Mouse (Mus musculus) liver, embryonic 13.5 days (tissue): ENCODE data around the gene Fer1l5. TPM values are rescaled to one million over a fixed set of nuclear protein-coding genes. Genes with fewer than 3 reads are reported as not detected.

Experiments used
- ATAC-seq: fragments of 200-750 bp; cut with Nextera tagmentation; 2 replicates; pipeline ENCODE4 v1.8.0; 2017; ENCODE audit warnings: low read depth, mild to moderate bottlenecking, moderate number of reproducible peaks, moderate library complexity
- DNase-seq: peaks from one replicate; pipeline ENCODE4 v3.0.0; 2022
- H3K27ac ChIP-seq: fragments of 300-500 bp; sonication (generic); 2 replicates; pipeline ENCODE4 v1.5.1; 2015; ENCODE audit warnings: moderate library complexity, mild to moderate bottlenecking, inconsistent platforms
- H3K27me3 ChIP-seq: fragments of 300-500 bp; sonication (generic); 2 replicates; pipeline ENCODE4 v1.6.1; 2015; ENCODE audit warnings: mild to moderate bottlenecking, inconsistent platforms
- H3K36me3 ChIP-seq: fragments of 300-500 bp; sonication (generic); 2 replicates; pipeline ENCODE4 v1.6.1; 2015; ENCODE audit warnings: mild to moderate bottlenecking, inconsistent platforms
- H3K4me1 ChIP-seq: fragments of 300-500 bp; sonication (generic); replicated peaks from 2 replicates; pipeline ENCODE4 v1.6.1; 2015; ENCODE audit warnings: inconsistent platforms
- H3K4me2 ChIP-seq: fragments of 300-500 bp; sonication (generic); 2 replicates; pipeline ENCODE4 v1.6.1; 2015; ENCODE audit warnings: inconsistent platforms, mild to moderate bottlenecking, moderate library complexity
- H3K4me3 ChIP-seq: fragments of 300-500 bp; sonication (generic); replicated peaks from 2 replicates; pipeline ENCODE4 v1.5.1; 2015; ENCODE audit warnings: mild to moderate bottlenecking, inconsistent platforms
- H3K9ac ChIP-seq: fragments of 300-500 bp; sonication (generic); 2 replicates; pipeline ENCODE4 v1.6.1; 2015; ENCODE audit warnings: mild to moderate bottlenecking, inconsistent platforms
- H3K9me3 ChIP-seq: fragments of 300-500 bp; sonication (generic); replicated peaks from 2 replicates; pipeline ENCODE4 v1.6.1; 2016; ENCODE audit warnings: inconsistent platforms
- WGBS: fragments of 180-500 bp; shearing (Covaris S2); methylation state at CpG from one replicate; pipeline ENCODE4 v1.1.7; 2015; ENCODE audit not compliant: insufficient replicate concordance; 5-methylcytosine and 5-hydroxymethylcytosine counted together
- microRNA-seq: library from miRNA; unstranded; fragments of <30 nt; microRNA quantifications from one replicate; pipeline ENCODE4, GENCODE M21; 2016
- polyA plus RNA-seq: library from polyadenylated mRNA; unstranded; fragments of >200 nt; fragmentation: Nextera tagmentation; extraction: Ambion mirVana; gene quantifications from 2 replicates; pipeline ENCODE4 v1.2.1, GENCODE M21; 2015

Gene Fer1l5
- polyA plus RNA-seq, 1 experiment from 2014 or later: 0.23 TPM

DNA sequence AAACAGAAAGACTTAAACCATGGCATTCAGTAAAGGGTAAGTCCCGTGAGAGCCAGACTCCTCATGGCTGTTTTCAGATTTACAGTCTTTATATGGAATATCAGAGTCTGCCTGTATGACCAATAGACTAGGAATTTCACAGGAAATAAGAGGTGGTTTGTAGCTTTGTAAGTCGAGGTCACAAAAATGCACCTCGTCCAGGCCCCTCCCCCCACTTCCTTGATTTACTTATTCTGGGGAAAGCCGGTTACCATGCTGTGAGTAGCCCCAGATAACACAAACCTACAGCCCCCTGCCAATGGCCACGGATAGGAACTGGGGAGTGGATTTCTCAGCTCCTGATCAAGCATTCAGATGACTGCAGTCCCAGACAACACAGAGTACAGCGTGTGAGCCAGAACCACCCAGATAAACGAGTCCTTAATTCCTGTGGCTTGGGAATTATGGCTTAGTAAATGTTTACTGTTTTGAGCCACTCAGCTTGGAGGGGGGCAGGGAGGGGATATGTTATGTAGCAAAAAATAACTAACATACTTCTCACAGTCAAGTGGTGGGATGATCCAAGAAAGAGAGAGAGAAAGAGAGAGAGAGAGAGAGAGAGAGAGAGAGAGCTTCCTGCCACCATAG, 85.4 kb downstream of the Fer1l5 start:
- 9% methylated on average over 7 of the region's 7 CpGs for WGBS
- no peaks in the 10 kb centered on the region for H3K9me3 ChIP-seq
- H3K4me3 ChIP-seq: no peak overlapping the region
- H3K36me3 ChIP-seq: no peaks in the 10 kb centered on the region
- H3K27me3 ChIP-seq: no peaks in the 10 kb centered on the region
- peaks cover 6% of the 10 kb centered on the region for H3K4me1 ChIP-seq
- ATAC-seq (no peak), DNase-seq (no peak)
- no peak overlapping the region for H3K4me2 ChIP-seq
- no peak overlapping the region for H3K27ac ChIP-seq
- H3K9ac ChIP-seq: no peak overlapping the region

GRCm38 (mm10) chr1:36458169-36458568, 86.1 kb downstream of the Fer1l5 start:
- no peak overlapping the region for H3K4me3 ChIP-seq
- peaks cover 6% of the 10 kb centered on the region for H3K4me1 ChIP-seq
- no peak overlapping the region for H3K9ac ChIP-seq
- WGBS: 32% methylated on average over 5 of the region's 5 CpGs
- no peaks in the 10 kb centered on the region for H3K27me3 ChIP-seq
- no peaks in the 10 kb centered on the region for H3K9me3 ChIP-seq
- no peak for ATAC-seq
- no peaks in the 10 kb centered on the region for H3K36me3 ChIP-seq
- DNase-seq: no peak
- no peak overlapping the region for H3K4me2 ChIP-seq
- no peak overlapping the region for H3K27ac ChIP-seq

DNA sequence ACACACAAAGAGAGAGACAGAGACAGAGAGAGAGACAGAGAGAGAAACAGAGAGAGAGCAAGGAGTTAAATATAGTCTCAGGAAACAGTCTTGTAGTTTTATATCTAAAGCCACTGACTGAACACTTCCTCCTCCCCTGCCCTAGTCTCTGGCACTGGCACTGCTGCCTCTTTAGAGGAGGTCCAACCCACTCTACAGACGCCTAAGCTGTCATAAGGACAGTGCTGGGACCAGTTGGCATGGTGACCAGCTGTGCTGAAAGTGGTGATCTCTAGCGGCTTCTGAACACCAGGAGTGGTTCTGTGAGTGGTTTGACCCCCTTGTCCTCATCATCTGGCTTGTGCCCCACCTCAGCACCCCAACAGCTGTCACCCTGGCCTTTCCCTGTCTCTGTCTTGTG, 89.7 kb downstream of the Fer1l5 start:
- ATAC-seq: no peak
- H3K9me3 ChIP-seq: no peaks in the 10 kb centered on the region
- H3K4me2 ChIP-seq: no peak overlapping the region
- no peak overlapping the region for H3K9ac ChIP-seq
- WGBS: 15% methylated on average over 2 of the region's 2 CpGs
- no peaks in the 10 kb centered on the region for H3K36me3 ChIP-seq
- DNase-seq: no peak
- no peak overlapping the region for H3K4me3 ChIP-seq
- peaks cover 7% of the 10 kb centered on the region for H3K4me1 ChIP-seq
- no peaks in the 10 kb centered on the region for H3K27me3 ChIP-seq
- H3K27ac ChIP-seq: no peak overlapping the region

- Histone ChIP-seq H3K27ac (no peak overlapping the region), H3K9me3 (no peaks in the 10 kb centered on the region), H3K27me3 (no peaks in the 10 kb centered on the region), H3K4me3 (no peak overlapping the region), H3K9ac (no peak overlapping the region), H3K36me3 (no peaks in the 10 kb centered on the region), H3K4me1 (peaks cover 19% of the 10 kb centered on the region), H3K4me2 (no peak overlapping the region)
- DNase-seq: no peak
- 56% methylated on average over 4 of the region's 4 CpGs for WGBS
- ATAC-seq: no peak
Observed at GRCm38 (mm10) chr1:36465641-36466160, 93.6 kb downstream of the Fer1l5 start.

- no peak for DNase-seq
Observed at GRCm38 (mm10) chr1:36467446-36467845, 95.4 kb downstream of the Fer1l5 start.

GRCm38 (mm10) chr1:36469811-36470444, 97.8 kb downstream of the Fer1l5 start:
- Histone ChIP-seq H3K9me3 (no peaks in the 10 kb centered on the region), H3K27me3 (peaks cover 20% of the 10 kb centered on the region), H3K27ac (no peak overlapping the region), H3K9ac (no peak overlapping the region), H3K4me1 (peaks cover 55% of the 10 kb centered on the region), H3K4me2 (no peak overlapping the region), H3K4me3 (no peak overlapping the region), H3K36me3 (no peaks in the 10 kb centered on the region)
- WGBS: 62% methylated on average over 2 of the region's 2 CpGs
- DNase-seq: no peak
- ATAC-seq: no peak

More at GRCm38 (mm10) chr1:36467446-36467845, 95.4 kb downstream of the Fer1l5 start:
- no peaks in the 10 kb centered on the region for H3K36me3 ChIP-seq
- no peak overlapping the region for H3K4me3 ChIP-seq
- no peak overlapping the region for H3K4me2 ChIP-seq
- 58% methylated on average over 5 of the region's 5 CpGs for WGBS
- H3K9ac ChIP-seq: no peak overlapping the region
- H3K9me3 ChIP-seq: no peaks in the 10 kb centered on the region
- peaks cover 7% of the 10 kb centered on the region for H3K27me3 ChIP-seq
- no peak overlapping the region for H3K27ac ChIP-seq
- H3K4me1 ChIP-seq: peaks cover 32% of the 10 kb centered on the region
- ATAC-seq: no peak

- under 1% methylated on average over 84 of the region's 98 CpGs for WGBS
- H3K36me3 ChIP-seq: no peaks in the 10 kb centered on the region
- DNase-seq: peak; percentile 79
- peaks cover 71% of the 10 kb centered on the region for H3K4me1 ChIP-seq
- peak within 1 kb of the TSS; percentile 83 for H3K9ac ChIP-seq
- H3K27me3 ChIP-seq: peaks cover 20% of the 10 kb centered on the region
- ATAC-seq: peak; percentile 92
- peak within 1 kb of the TSS; percentile 67 for H3K4me3 ChIP-seq
- H3K9me3 ChIP-seq: no peaks in the 10 kb centered on the region
- peak within 1 kb of the TSS; percentile 95 for H3K4me2 ChIP-seq
- peak within 1 kb of the TSS; percentile 75 for H3K27ac ChIP-seq
Observed at GRCm38 (mm10) chr1:36471181-36472105, 99.4 kb downstream of the Fer1l5 start, which contains the start of gene Cnnm4. Gene Cnnm4, plus strand, starts transcription at chr1:36471620.

Small RNA genes lying within 50 kb of the gene (microRNA-seq; reads per million reads assigned to microRNA genes)
- gene Mir6898: not detected

Other genes with a start within 250 kb of the Fer1l5 start
- gene Uggt1, start 127.6 kb upstream of the Fer1l5 start, polyA plus RNA-seq: 18.4 and 22.2 TPM in 2 replicates
- 2.4 and 2.8 TPM in 2 replicates for gene Neurl3, start 97.6 kb upstream of the Fer1l5 start, polyA plus RNA-seq
- 2.1 and 2.2 TPM in 2 replicates for gene Arid5a, start 64.6 kb upstream of the Fer1l5 start, polyA plus RNA-seq
- 10.9 and 12.2 TPM in 2 replicates for gene Kansl3, start 3.1 kb upstream of the Fer1l5 start, polyA plus RNA-seq
- 13.2 and 16.3 TPM in 2 replicates for gene Lman2l, start 73.0 kb downstream of the Fer1l5 start, polyA plus RNA-seq
- gene Cnnm4, start 99.3 kb downstream of the Fer1l5 start, polyA plus RNA-seq: 3.2 and 3.5 TPM in 2 replicates
- 0.97 and 0.98 TPM in 2 replicates for gene Cnnm3, start 139.6 kb downstream of the Fer1l5 start, polyA plus RNA-seq
- gene Ankrd23, start 164.6 kb downstream of the Fer1l5 start, polyA plus RNA-seq: 2.4 and 2.5 TPM in 2 replicates
- 0.14 TPM in 1 of 2 replicates, not detected in the other for gene Gm42417, start 167.1 kb downstream of the Fer1l5 start, polyA plus RNA-seq
- gene Ankrd39, start 175.2 kb downstream of the Fer1l5 start, polyA plus RNA-seq: 7.2 and 7.4 TPM in 2 replicates
- 1.8 and 1.9 TPM in 2 replicates for gene Sema4c, start 186.1 kb downstream of the Fer1l5 start, polyA plus RNA-seq